Mouse (Mus musculus): ENCODE data around the gene Slc23a2.
A peak's percentile ranks its signal among the peaks of the same experiment; 100 is the strongest.

Gene Slc23a2

DNA sequence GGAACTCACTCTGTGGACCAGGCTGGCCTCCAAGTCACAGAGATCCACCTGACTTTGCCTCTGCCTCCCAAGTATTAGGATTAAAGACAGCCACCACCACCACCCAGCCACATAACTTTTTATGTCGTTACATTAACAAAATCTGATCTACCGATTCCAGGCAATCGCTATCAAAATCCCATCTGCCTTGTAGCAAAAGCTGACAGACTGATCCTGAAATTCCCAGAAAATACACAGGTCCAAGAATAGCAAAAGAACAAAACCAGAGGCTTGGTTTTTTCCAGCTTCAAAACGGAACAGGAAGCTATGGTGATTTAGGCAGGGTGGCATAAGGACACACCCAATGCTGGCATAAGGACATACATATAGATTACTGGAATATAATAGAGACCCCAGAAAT, 10.2 kb downstream of the Slc23a2 start:
- DNase-seq (ENCODE audit: low spot score): no peak

DNA sequence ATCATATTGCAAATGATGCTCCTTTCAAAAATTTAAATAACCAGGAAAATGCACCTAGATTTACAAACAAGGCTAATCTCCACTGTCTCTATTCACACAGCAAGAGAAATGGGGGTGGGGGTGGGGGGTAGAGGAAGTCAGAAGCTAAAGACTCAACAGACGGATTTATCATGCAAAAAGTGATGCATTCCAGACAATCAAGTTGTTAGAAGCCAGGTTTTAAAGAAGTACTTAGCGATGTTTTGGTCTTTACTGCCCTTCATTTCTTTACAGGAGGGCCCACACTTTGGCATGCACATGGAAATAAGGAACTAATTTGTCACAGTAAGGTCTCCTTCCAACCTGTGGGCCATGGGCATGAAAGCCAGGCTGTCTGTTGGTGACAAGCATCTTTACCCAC, 11.5 kb downstream of the Slc23a2 start:
- DNase-seq (ENCODE audit: low spot score): no peak

DNA sequence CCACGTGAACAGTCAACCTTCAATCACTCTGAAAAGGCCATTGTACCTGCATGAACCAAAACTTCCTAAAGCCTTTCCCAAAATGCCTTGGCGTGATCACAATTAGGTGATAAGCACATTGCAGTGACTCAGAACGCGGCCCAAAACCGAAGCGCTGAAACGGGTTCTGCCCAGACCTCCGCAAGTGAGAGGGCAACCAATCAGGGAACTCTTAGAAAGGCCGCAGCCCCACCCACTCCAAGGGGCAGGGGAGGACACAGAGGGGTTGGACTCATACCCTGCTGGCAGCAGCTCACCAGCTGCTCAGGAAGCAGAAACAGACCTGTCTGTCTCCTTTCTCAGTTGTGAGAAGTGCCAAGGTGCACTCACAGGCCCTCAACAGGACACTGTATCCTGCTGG, 13.6 kb downstream of the Slc23a2 start:
- DNase-seq (ENCODE audit: low spot score): peak; percentile 87

DNA sequence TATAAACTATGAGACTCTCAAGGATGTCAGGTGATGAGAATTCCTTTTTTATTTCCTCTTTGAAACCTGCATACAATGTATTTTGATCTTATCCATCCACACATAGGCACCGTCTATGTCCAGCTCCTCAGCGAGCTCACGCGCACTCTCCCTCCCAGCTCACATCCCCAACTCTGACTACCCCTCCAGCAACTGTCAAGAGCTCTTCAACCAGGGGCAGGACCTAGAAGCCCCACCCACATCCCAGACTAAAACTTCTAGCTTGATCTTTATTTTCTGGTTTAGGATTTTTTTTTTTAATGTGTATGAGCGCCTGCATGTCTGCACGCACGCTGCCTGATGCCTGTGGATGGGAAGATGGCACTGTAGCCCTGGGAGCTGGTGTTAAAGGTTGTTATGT, 14.9 kb downstream of the Slc23a2 start:
- DNase-seq (ENCODE audit: low spot score): no peak

DNA sequence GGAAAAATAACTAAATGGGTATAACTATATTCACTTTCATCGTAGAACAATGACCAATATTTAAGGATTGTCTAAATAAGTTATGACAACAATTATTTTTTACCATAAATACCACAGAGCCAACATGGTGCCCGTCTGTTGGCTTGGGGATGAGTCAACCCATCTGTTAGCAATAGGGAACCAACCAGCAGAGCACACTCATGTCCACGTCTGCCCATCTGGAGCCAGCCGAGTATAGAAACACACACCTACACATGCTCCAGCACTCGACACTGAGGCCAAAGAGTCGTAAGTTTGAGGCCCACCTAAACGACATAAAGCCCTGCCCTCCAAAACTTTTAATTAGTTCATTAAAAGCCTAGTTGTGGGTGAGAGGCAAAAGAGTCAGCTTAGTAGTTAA, 15.7 kb downstream of the Slc23a2 start:
- DNase-seq (ENCODE audit: low spot score): no peak

DNA sequence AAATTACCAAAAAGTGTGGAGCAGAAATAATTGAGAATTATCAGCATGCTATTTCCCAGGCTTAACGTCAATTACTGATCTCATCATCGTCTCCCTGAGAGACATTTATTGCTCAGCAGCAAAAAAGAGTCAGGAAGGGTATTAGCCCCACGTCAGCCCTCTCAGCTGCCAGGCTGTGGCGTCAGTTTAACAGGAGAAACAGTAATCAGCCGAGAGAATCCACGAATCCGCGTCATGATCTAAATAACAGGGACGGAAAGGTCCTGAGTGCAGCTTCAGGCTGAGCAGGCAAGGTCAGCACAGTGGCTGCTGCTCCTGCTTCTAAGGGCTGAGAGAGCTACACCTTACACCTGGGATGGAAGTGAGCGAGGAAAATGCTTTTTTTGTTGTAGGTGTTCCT, 17.0 kb downstream of the Slc23a2 start:
- no peak for DNase-seq (ENCODE audit: low spot score)

DNA sequence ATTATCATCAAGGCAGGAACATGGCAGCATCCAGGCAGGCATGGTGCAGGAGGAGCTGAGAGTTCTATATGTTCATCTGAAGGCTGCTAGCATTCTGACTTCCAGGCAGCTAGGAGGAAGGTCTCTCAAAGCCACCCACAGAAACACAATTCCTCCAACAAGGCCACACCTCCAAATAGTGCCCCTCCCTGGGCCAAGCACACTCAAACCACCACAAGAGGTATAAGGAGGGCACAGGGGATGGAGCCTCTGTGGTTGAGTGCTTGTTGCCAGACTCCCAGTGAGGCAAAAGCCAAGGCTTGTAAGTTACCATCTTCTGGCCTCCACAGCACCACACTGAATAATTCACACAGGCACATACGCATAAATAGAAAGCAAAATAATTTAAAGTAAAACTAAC, 18.6 kb downstream of the Slc23a2 start:
- DNase-seq (ENCODE audit: low spot score): no peak

DNA sequence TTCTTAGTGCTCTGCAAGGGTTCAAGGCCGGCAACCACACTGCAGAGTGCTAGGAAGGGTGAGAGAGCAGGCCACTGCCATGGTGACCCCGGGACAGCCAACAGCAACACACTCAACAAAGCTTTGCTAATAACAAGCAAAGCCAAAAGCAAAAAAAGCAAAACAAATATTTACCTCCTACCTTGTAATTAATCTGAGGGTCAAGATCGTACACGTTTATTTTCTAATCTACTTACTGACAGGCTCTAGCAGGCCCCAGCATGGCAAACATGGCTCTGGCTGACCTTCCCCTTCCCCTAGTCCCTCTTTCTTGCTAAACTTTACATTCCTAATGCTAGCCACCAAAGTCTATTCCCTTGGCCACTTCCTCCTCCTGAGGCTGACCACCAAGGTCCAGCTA, 21.8 kb downstream of the Slc23a2 start:
- peak; percentile 52 for DNase-seq (ENCODE audit: low spot score)

DNA sequence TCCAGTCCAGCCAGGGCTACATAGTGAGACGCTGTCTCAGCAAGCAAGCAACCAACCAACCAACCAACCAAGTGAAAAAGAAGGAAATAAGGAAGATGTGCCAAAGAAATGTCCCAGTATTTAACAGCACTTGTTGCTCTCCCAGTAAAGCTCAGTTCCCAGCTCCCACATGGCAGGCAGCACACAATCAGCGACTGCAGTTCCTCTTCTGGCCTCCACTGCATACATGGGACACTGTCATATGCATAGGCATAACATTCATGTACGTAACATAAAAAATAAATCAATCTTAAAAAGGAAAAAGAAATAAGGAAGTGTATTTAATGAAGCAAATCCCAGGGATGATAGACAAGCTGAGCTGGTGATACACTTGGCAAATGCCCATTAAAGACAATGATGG, 23.9 kb downstream of the Slc23a2 start:
- DNase-seq (ENCODE audit: low spot score): no peak

DNA sequence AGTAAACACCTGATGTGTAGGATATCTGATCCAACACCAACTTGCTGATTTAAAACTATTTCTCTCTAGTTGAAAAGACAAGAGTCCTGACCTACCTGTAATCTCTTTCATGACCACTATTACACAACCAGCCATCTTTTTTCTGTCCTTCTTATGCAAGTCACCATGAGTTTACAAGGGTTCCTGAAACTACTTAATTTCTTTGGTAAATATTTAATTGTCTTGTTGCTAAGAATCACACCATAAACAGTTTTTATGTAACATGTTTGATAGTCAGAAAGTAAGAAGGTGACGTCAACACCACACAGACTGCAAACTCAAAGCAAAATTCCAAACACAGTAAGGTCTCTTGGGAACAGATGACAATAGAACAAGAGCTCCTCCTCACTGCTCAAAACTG, 26.3 kb downstream of the Slc23a2 start:
- DNase-seq (ENCODE audit: low spot score): no peak

DNA sequence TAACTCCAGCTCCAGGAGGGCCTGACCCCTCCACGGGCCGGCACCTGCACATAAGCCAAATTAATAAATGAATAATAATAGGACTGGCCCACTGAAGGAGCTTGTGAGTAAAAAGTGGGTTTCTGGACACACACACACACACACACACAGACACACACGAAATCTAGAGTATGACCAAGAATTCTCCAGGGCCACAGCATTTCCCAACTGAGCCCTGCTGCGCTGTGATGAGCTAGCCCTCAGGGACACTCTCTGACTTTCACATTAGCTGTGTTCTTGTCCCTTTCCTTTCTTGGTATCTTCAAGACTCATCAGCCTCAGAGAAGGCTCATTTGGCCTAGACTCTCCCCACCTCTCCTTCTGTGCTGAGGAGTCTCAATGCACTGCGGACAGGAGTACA, 29.0 kb downstream of the Slc23a2 start:
- DNase-seq (ENCODE audit: low spot score): no peak

DNA sequence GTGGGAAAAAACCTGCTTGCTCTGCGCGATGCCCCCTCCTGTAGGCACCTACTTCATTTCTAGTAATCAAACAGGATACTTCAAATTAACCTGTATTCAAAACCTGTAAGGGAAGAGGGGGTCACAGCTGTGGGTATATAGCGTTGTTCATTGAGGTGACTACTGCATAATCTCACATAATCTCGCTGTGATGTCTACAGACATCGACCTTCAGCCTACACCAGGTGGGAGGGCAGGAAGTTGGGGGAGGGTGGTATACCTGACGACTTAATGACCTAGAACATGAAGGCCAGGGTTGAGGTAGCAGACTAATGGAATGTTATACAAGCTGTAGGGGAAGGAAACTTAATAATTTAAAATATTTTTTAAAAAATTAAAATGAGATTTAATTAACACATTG, 29.6 kb downstream of the Slc23a2 start:
- DNase-seq (ENCODE audit: low spot score): no peak

DNA sequence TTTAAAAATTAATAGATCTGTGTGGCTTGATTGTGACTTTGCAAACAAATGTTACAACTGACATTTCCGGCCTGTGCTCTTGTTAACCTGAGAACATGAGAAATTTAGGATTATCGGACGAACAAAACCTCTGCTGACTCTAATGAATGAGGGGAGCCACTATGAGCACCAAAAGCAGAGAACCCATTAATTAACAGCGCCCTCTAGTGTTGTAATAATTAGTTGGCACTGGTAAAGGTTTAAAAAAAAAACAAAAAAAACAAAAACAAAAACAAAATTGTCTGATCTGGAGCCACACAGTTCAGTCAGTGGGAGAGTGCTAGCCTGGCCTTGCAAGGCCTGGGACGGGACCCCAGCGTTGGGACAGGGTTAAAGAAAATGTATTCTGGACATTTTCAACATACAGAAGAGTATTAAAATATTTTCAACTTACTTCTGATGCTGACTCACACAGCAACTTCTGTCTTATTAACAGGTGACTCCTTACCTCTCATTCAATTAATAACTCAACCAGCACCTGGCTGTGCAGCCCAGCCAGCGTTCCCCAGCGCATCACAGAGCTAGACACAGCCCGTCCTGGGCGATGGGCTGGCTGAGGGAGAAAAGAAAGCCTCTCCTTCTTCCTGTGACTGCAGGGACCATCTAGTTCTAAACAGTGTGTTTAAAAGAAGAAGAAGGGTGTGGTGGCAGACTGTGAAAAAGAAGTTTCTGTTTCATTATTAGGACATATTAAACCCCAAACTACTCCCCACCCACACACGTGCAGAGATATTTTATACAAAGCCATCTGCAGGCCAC, 30.7 kb downstream of the Slc23a2 start:
- no peak for DNase-seq (ENCODE audit: low spot score)

DNA sequence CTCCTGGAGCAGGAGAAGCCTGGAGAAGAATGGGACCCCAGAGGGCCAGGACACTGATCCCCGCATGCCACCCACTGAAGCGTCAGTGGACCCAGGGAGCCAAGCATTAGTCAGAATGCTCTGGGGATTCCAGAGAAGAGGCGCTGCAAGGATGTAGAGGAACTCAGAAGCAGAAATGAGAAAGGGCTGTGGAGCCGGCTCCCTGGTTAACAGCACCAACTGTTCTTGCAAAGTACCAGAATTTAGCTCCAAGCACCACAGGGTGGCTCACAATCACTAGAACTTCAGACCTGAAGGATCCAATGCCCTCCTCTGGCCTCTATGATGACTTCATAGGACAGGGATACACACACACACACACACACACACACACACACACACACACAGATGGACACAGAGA, 32.6 kb downstream of the Slc23a2 start:
- DNase-seq (ENCODE audit: low spot score): no peak

DNA sequence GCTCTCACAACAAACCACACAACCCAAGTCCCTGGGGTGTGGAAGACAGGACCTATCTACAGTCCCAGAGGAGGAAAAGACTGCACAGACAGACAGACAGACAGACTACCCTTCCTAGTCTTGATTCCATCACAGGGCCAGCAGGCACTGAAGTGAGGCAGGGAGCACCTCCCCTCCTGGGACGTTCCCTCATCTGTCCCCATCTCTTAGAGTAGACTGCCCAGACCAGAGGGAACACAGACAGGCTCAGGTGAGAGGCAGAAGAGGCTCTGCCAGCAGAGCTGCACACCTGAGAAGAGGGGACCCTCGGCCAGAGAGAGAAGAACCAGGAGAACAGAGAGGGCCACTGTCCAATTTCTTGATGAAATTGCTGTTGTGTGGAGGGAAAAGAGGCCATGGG, 33.0 kb downstream of the Slc23a2 start:
- no peak for DNase-seq (ENCODE audit: low spot score)

DNA sequence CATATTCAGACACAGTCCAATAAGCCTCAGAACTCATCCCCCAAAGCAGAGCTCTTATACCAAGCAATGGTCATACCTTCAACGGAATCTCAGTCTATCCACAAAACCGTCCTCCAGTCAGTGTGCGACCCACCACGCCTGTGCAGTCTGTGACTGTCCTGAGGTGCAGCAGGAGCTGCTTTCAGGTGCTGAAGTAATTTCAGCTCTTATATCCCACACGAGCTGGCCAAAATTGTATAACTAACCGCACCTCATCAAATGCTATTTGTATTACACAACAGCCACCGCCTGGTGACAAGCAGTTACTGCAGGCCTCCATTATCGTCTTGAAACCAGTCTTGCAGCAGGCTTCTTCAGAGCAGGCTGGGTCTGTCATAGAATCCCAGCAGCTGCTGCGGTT, 33.6 kb downstream of the Slc23a2 start:
- DNase-seq (ENCODE audit: low spot score): peak; percentile 75

DNA sequence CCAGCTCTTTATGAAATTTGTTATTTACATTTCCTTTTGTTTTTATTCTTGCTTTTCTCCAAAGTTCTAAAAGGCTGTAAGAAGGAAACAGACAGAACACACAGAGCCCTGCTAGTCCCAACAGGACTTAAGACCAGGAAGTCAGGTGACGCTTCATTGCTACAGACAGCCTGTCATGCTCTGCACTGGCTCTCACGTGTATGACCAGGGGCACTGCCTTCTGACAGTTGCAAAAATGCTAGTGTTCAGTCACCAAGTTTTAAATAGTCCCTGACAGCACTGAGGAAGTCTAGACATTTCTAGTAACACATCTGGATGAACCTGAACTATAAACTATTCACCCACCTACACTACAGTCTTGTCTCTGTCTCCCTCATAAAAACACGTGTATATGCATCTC, 34.2 kb downstream of the Slc23a2 start:
- peak; percentile 47 for DNase-seq (ENCODE audit: low spot score)

DNA sequence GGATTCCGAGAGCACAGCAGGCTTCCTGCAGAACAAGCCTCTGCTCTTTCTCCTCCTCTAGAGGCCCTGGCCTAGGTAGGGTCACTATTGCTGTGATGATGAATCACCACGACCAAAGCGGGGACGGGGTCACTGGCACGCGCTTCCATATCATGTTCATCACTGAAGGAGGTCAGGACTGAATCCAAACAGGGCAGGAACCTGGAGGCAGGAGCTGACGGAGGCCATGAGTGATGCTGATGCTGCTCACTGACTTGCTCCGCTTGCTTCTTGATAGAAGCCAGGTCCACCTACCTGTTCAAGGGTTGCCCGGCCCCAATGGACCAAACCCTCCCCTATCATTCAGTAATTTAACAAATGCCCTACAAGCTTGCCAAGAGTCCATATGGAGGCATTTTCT, 35.9 kb downstream of the Slc23a2 start:
- DNase-seq (ENCODE audit: low spot score): no peak

DNA sequence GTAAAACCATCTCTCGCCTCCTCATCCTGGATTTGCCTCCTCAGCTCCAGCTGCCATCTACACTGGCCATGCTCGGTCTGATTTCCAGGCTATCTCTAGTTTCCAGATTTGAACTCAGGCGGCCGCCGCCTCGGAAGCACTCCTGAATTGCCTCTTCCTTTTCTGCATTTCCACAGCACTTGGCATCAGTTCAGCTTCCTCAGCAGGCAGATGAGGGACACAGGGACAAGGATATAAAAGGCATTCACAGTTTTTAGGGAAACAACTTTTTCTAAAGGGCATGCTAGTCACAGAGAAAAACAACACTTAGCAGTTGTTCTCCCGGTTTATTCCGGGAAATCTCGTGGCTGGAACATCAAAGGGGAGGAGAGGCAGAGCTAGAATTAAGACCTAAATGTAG, 37.3 kb downstream of the Slc23a2 start:
- no peak for DNase-seq (ENCODE audit: low spot score)

DNA sequence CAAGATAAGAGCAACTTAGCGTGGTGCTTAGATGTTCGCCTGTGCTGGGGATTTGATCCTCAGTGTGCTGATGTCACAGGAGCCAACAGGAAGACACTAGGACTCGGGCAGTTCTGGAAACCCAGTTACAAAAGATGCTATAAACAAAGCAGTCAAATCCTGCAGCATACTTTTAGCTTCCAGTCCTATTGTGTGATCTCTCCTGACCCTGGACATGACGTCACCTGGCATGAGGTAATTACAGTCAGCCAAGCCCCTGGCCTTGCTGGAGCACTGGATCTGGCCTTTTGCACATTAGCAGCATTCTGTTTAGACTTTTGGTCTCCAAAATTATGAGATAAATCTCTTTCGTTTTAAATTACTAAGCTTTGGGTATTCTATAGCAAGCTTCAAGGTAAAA, 38.8 kb downstream of the Slc23a2 start:
- no peak for DNase-seq (ENCODE audit: low spot score)

DNA sequence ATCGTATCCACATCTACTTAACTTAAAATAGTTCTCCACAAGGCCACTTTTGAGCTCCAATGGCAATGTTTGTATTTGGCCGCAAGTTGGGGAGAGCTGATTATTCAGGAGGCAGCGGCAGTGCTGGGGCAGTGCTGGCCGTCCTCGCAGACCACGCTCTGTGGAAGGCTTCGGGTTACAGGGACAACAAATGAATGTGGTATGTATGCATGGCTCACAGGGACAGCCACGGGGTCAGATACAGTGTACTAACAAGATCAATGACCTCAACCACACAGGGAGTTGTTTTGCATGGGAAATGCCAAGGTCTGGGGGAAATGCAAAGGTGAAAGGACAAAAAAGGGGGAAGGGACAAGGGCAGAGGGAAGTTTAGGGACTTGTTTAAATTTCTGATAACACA, 41.6 kb downstream of the Slc23a2 start:
- no peak for DNase-seq (ENCODE audit: low spot score)

DNA sequence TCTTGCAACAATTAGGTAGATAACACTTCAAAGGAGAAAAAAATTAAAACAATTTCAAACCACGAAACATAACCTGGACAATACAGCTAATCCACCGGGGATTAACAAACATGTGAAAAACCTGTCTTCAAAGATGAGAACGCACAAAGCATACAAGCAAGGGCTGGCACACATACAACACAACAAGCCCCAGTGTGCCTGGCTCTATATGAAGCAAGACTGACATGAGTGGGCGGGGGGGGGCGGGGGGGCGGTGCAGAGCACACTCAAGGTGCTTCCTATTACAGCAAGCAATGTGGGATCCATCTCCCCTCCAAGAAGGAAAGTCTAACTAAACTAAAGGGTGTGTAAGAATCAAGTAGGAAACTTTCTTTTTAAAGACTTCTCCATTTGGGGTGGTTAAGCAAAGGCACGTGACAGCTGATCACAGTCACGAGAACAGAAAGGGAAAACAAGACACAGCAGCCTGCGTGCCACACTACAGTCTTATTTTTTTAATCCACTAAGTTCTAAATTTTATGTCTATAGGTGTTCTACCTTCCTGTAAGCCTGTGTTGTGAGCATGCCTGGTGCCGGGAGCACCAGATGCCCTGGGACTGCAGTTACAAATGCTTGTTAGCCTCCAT, 42.3 kb downstream of the Slc23a2 start:
- DNase-seq (ENCODE audit: low spot score): no peak

DNA sequence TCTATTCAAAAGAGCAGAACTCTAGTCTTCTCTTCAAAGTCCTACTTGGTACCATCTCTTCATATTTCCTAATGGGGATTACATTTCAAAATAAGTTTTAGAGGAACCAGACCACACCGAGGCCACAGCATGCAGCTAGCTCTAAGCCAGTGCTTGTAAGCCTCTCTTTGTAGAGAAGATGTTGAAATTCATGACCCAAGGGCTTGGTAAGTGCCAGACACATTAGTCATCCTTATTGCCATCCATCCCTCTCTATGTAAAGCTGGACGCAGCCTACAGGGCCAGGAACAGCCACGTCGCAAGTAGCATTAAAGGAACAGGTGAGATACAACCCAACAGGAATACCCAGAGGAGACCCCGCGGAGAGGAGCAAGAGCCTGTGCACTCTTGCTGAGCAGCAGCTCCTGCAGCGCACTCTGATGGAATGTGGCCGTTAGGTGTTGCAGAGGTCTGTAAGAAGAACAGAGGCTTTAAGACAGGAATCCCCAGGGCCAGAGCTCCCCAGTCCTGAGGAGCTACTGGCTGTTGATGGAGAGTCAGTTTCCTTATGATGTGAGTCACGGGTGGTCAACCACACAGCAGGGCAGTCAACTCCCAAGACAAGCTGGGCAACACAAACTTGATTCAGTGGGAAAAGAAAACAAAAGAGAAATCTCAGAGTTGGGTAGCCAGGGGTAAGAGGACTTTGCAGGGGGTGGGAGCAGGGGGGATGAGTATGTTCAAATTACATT, 45.8 kb downstream of the Slc23a2 start:
- no peak for DNase-seq (ENCODE audit: low spot score)
